Mouse (Mus musculus) kidney, embryonic 16.5 days (tissue): ENCODE results near the gene Rsbn1l. TPM values are rescaled to one million over a fixed set of nuclear protein-coding genes. Genes with fewer than 3 reads are reported as not detected.

Source experiments
- ATAC-seq: fragments of 200-750 bp; cut with Nextera tagmentation; 2 replicates; pipeline ENCODE4 v1.8.0; 2017; ENCODE audit warnings: moderate TSS enrichment; ENCODE audit not compliant: low FRiP score, low TSS enrichment
- H3K27ac ChIP-seq: fragments of 300-500 bp; sonication (generic); 2 replicates; pipeline ENCODE4 v1.5.1; 2014; ENCODE audit warnings: low read length
- H3K27me3 ChIP-seq: fragments of 300-500 bp; sonication (generic); 2 replicates; pipeline ENCODE4 v1.6.1; 2014; ENCODE audit warnings: low read length, control low read depth, mixed read lengths; ENCODE audit not compliant: insufficient read depth
- H3K36me3 ChIP-seq: fragments of 300-500 bp; sonication (generic); 2 replicates; pipeline ENCODE4 v1.6.1; 2014; ENCODE audit warnings: low read length, control low read depth, mixed read lengths; ENCODE audit not compliant: insufficient read depth
- H3K4me1 ChIP-seq: fragments of 300-500 bp; sonication (generic); 2 replicates; pipeline ENCODE4 v1.6.1; 2014; ENCODE audit warnings: low read length, control low read depth, mixed read lengths; ENCODE audit not compliant: insufficient read depth
- H3K4me2 ChIP-seq: fragments of 300-500 bp; sonication (generic); replicated peaks from 2 replicates; pipeline ENCODE4 v1.6.1; 2014; ENCODE audit warnings: low read depth, low read length
- H3K4me3 ChIP-seq: fragments of 300-500 bp; sonication (generic); 2 replicates; pipeline ENCODE4 v1.5.1; 2014; ENCODE audit warnings: mild to moderate bottlenecking, low read length
- H3K9ac ChIP-seq: fragments of 300-500 bp; sonication (generic); replicated peaks from 2 replicates; pipeline ENCODE4 v1.6.1; 2014; ENCODE audit warnings: low read length
- H3K9me3 ChIP-seq: fragments of 300-500 bp; sonication (generic); 2 replicates; pipeline ENCODE4 v1.6.1; 2016; ENCODE audit warnings: low read length, control low read depth
- WGBS: fragments of 180-500 bp; shearing (Covaris S2); extraction: QIAGEN DNeasy Blood & Tissue Kit; methylation state at CpG from one replicate; pipeline ENCODE4 v1.1.7; 2014; 5-methylcytosine and 5-hydroxymethylcytosine counted together
- polyA plus RNA-seq: library from polyadenylated mRNA; unstranded; fragments of >200 nt; fragmentation: Nextera tagmentation; extraction: Ambion mirVana; gene quantifications from 2 replicates; pipeline ENCODE4 v1.2.1, GENCODE M21; 2015

The Rsbn1l gene
- polyA plus RNA-seq, 1 experiment from 2014 or later = 4.5 TPM

DNA sequence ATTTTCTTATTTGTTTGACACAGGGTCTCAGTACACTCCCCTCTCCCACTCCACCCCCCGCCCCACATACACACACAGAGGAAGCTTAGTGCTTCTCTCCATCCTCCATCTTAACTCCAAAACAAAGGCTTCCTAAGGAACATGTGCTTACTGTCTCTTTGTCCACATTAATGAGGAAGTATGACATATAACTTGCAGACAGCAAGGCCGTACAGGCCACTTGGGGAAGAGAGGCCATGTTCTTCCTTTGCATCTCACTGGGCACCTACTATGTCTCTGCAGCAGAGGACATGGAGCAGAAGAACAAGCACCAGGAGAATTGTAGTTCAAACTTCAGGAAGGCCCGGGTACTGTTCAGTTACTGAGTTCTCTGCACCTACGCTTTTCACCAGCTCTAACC, 95.6 kb downstream of the Rsbn1l start:
- Histone ChIP-seq H3K27me3 (no peaks in the 10 kb centered on the region), H3K27ac (no peak overlapping the region), H3K9me3 (no peaks in the 10 kb centered on the region), H3K36me3 (no peaks in the 10 kb centered on the region), H3K9ac (no peak overlapping the region), H3K4me2 (no peak overlapping the region), H3K4me3 (no peak overlapping the region), H3K4me1 (peaks cover 19% of the 10 kb centered on the region)
- ATAC-seq = no peak
- 89% methylated on average over 4 of the region's 4 CpGs for WGBS

DNA sequence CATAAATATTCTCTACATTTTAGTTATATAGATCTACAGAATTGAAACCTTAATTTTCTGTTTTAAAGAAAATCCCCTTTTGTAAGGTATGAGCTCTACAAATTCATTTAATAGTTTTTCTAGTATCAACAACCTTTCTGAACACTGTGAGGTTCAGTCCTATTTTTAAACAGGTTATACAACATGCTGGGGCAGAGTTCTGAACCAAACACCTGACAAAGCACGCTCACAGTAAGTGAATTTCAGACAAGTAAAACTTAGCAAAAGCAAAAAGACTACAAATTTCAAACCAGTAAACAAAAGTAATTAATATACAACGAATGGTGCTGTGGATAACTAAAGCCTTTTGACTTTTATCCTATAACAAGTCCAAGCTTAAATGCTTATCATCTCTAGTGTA, 97.8 kb downstream of the Rsbn1l start:
- no peak overlapping the region for H3K4me3 ChIP-seq
- WGBS = 79% methylated on average over 2 of the region's 2 CpGs
- 0 out of 2 replicates have a peak, but pooled peaks cover 3% of the 10 kb centered on the region for H3K4me1 ChIP-seq
- no peaks in the 10 kb centered on the region for H3K9me3 ChIP-seq
- no peak overlapping the region for H3K27ac ChIP-seq
- H3K27me3 ChIP-seq = no peaks in the 10 kb centered on the region
- no peak for ATAC-seq
- no peak overlapping the region for H3K9ac ChIP-seq
- H3K36me3 ChIP-seq = no peaks in the 10 kb centered on the region
- H3K4me2 ChIP-seq = no peak overlapping the region

DNA sequence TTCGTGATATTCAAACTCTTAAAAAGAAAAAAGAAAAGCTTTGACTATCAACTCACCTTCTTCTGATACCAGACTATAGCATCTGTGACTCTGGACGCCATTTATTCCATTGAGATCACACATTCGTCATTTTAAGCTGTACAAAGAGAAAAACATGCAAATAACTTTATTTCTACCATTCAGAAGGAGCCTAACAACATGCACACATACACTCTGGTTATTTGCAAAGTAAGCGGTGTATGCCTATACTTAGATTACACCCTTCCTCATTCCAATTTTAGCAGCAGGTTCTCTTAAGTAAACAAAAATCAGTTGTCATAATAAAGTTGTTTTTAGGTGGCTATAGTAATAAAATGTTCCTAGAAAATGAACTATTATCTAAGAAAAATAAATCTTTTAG, 101.1 kb downstream of the Rsbn1l start:
- Histone ChIP-seq H3K9me3 (no peaks in the 10 kb centered on the region), H3K36me3 (no peaks in the 10 kb centered on the region), H3K4me2 (no peak overlapping the region), H3K4me3 (no peak overlapping the region), H3K27me3 (no peaks in the 10 kb centered on the region), H3K9ac (no peak overlapping the region), H3K27ac (no peak overlapping the region), H3K4me1 (no peaks in the 10 kb centered on the region)
- ATAC-seq = no peak
- 86% methylated on average over 4 of the region's 4 CpGs for WGBS

DNA sequence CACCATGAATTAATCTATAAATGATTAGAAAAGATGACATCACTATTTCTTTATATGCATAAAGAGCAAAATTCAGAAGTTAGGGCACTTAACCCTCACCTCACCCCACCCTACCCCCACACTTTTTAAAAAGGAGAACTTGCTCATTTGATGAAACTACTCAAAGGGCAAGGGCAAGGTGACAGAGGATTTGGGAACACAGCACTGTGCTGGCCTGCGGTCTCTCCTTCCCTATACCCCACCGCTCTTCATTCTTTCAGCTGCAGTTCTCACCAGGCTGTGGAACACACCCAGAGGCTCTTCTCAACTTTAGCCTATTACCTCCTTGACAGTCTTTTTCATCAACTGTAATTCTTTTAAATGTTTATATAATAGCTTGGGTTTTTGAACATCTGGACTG, 109.2 kb downstream of the Rsbn1l start:
- 97% methylated on average over 2 of the region's 2 CpGs for WGBS
- H3K4me3 ChIP-seq = no peak overlapping the region
- no peaks in the 10 kb centered on the region for H3K9me3 ChIP-seq
- H3K9ac ChIP-seq = no peak overlapping the region
- H3K27me3 ChIP-seq = no peaks in the 10 kb centered on the region
- no peak overlapping the region for H3K4me2 ChIP-seq
- H3K36me3 ChIP-seq = no peaks in the 10 kb centered on the region
- no peaks in the 10 kb centered on the region for H3K4me1 ChIP-seq
- no peak for ATAC-seq
- H3K27ac ChIP-seq = no peak overlapping the region

DNA sequence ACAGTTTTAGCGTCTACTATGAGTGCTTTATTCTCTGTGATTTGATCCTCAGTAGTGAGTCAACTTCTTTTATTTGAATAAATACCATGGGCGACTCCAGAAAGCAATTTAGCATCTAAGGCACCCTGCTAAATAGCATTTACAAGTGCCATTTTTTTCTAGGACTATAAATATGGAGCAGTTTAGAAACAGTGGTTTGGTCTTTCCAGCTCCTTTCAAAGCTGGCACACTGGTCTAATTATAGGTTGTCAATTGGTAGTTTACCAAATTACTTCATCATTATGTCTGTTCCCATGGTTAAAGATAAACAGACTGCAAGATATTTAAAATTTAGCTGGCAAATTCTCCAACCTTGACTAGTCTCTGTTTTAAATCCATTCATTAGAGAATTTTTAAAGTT, 112.4 kb downstream of the Rsbn1l start:
- no peak for ATAC-seq
- H3K27me3 ChIP-seq = no peaks in the 10 kb centered on the region
- H3K36me3 ChIP-seq = no peaks in the 10 kb centered on the region
- H3K4me3 ChIP-seq = no peak overlapping the region
- H3K27ac ChIP-seq = no peak overlapping the region
- no peak overlapping the region for H3K9ac ChIP-seq
- no peaks in the 10 kb centered on the region for H3K4me1 ChIP-seq
- H3K4me2 ChIP-seq = no peak overlapping the region
- no peaks in the 10 kb centered on the region for H3K9me3 ChIP-seq
- 78% methylated on average over 2 of the region's 2 CpGs for WGBS

DNA sequence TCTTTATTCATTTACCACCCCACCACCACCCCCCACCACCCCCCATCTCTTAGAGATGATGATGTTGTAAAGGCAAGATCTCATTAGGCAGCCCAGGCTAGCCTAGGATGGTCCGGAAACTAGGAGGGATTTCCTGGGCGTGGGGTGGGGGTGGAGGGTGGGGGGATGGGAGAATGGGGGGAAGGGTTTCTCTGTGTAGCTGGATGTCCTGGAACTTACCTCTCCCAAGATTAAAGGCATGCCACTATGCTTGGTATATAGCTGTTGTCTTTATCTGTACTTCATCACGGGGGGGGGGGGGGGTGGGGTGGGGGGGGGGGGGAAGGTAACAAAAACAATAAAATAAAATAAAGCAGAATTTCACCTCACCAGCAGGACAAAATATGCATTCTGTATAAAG, 112.8 kb downstream of the Rsbn1l start:
- 64% methylated on average over 2 of the region's 3 CpGs for WGBS
- ATAC-seq = no peak
- H3K4me1 ChIP-seq = no peaks in the 10 kb centered on the region
- no peak overlapping the region for H3K4me2 ChIP-seq
- no peaks in the 10 kb centered on the region for H3K9me3 ChIP-seq
- no peaks in the 10 kb centered on the region for H3K36me3 ChIP-seq
- no peak overlapping the region for H3K9ac ChIP-seq
- H3K27ac ChIP-seq = no peak overlapping the region
- H3K27me3 ChIP-seq = no peaks in the 10 kb centered on the region
- no peak overlapping the region for H3K4me3 ChIP-seq

Other genes with a start within 250 kb of the Rsbn1l start
- gene Phtf2, start 74.3 kb downstream of the Rsbn1l start, polyA plus RNA-seq = 15.8 and 16.9 TPM in 2 replicates
- 52.9 and 53.9 TPM in 2 replicates for gene Tmem60, start 74.2 kb downstream of the Rsbn1l start, polyA plus RNA-seq
- gene Ptpn12, start 99.5 kb upstream of the Rsbn1l start, polyA plus RNA-seq = 23.0 and 25.1 TPM in 2 replicates
- 2.5 and 2.8 TPM in 2 replicates for gene Gsap, start 229.9 kb upstream of the Rsbn1l start, polyA plus RNA-seq